8 mouse cellular contexts compared by ENCODE assay signal in the genomic region with DNA sequence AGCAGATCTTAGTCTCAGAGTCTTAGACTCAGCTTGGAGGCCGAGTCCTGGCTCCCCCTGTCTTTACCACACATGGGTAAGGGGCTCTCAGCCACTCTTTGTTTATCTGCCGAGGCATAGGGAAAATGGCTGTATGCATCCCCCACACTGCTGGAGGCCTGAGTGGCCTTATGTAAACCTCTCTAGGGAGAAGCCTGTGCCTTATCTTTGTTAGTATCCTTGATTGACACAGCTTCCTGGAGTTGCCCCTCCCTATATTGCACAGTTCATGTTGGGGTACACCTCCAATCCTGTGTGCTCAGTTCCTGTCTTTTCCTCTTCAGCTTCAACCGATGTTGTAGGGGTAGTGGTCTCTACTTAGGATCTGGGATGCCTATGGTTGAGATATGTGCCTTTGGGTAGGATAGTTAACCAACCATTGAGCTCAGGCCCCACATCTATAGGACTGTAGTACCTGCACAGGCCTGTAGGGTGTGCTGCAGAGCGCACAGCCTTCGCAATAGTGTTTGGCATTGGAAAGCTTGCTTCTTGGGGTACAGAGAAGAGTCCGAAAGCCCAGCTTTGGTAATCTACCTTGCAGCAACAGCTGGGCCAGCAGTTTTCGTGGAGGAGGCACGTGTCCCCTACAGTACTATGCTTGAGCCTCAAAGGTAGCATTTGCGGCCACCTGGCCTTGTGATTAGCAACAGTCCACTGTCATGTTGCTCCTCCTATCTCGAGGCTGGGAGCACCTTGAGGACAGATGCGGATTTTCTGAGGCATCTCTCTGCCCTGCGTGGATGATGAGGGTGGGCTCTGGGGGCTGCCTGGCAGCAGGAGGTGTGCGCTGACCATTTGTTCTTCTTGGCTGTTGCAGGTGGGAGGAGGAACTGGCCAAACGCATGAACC. TPM values are rescaled to one million over a fixed set of nuclear protein-coding genes. Genes with fewer than 3 reads are reported as not detected.
A peak's percentile ranks its signal among the peaks of the same experiment; 100 is the strongest.
DNase-seq lines count a peak whose midpoint lies in the region; ATAC-seq and TF ChIP-seq lines count a peak whose summit lies in the region.

A gene (plus strand): TSS at position 830 of the 888 bp plus-strand sequence.

- no peaks in the 10 kb centered on the region for H3K9me3 ChIP-seq in hindbrain, embryonic 11.5 days (ENCODE audit: control insufficient read depth, low read length)
- H3K9me3 ChIP-seq in hindbrain, embryonic 16.5 days (ENCODE audit: control insufficient read depth, low read length): no peaks in the 10 kb centered on the region
- no peaks in the 10 kb centered on the region for H3K9me3 ChIP-seq in ES-Bruce4 (replicated peaks; ENCODE audit: control insufficient read depth, insufficient read depth, low read length, poor library complexity, severe bottlenecking)
- H3K9me3 ChIP-seq in heart, embryonic 12.5 days (replicated peaks): no peaks in the 10 kb centered on the region

- H3K4me1 ChIP-seq in hindbrain, embryonic 11.5 days (replicated peaks; ENCODE audit: control insufficient read depth, insufficient read depth, low read length): peaks cover 16% of the 10 kb centered on the region
- H3K4me1 ChIP-seq in hindbrain, embryonic 16.5 days (ENCODE audit: control insufficient read depth, insufficient read depth, low read depth, low read length): peaks cover 27% of the 10 kb centered on the region
- peaks cover 8% of the 10 kb centered on the region for H3K4me1 ChIP-seq in ES-Bruce4 (ENCODE audit: control insufficient read depth, insufficient read depth, low read length)
- peaks cover 44% of the 10 kb centered on the region for H3K4me1 ChIP-seq in cerebellum, adult 2 months (ENCODE audit: control insufficient read depth, insufficient read depth, low read length)
- peaks cover 57% of the 10 kb centered on the region for H3K4me1 ChIP-seq in heart, embryonic 12.5 days (replicated peaks)

- intact Hi-C loops in left cerebral cortex, postnatal 25 days (cut with DNase I): no loop called here

- H3K4me2 ChIP-seq in hindbrain, embryonic 11.5 days (replicated peaks; ENCODE audit: low read depth, low read length): no peak within 1 kb of the TSS
- no peak within 1 kb of the TSS for H3K4me2 ChIP-seq in hindbrain, embryonic 16.5 days (ENCODE audit: low read length)
- peak within 1 kb of the TSS; percentile 41 for H3K4me2 ChIP-seq in heart, embryonic 12.5 days

- no peak for TF ChIP-seq POLR2A in ES-Bruce4 (IDR thresholded peaks at IDR 0.05; ENCODE audit: insufficient read depth, low read length)
- TF ChIP-seq POLR2A in cerebellum, adult 2 months (IDR thresholded peaks at IDR 0.05; ENCODE audit: borderline replicate concordance, insufficient read depth, low read length): no peak

- no peak within 1 kb of the TSS for H3K9ac ChIP-seq in hindbrain, embryonic 11.5 days (ENCODE audit: low read depth, low read length)
- H3K9ac ChIP-seq in hindbrain, embryonic 16.5 days (ENCODE audit: low read depth, low read length): no peak within 1 kb of the TSS
- no peak within 1 kb of the TSS for H3K9ac ChIP-seq in ES-Bruce4 (ENCODE audit: low read depth, poor library complexity, severe bottlenecking)
- H3K9ac ChIP-seq in heart, embryonic 12.5 days: peak within 1 kb of the TSS; percentile 44; the same call in 1 of the 2 replicates

- DNase-seq in hindbrain, embryonic 11.5 days (ENCODE audit: low spot score): peak; percentile 80
- peak in 1 of 2 experiments; percentile 70 for DNase-seq in cerebellum, adult 2 months
- DNase-seq in left cerebral cortex, postnatal 25 days (ENCODE audit: low spot score in 2 of 2): peak; percentile 53 to 57
- peak; percentile 78 for DNase-seq in thymus, postnatal 14 days

- no peaks in the 10 kb centered on the region for H3K36me3 ChIP-seq in hindbrain, embryonic 11.5 days (ENCODE audit: control insufficient read depth, insufficient read depth, low read length)
- peaks cover 4% of the 10 kb centered on the region for H3K36me3 ChIP-seq in hindbrain, embryonic 16.5 days (ENCODE audit: control insufficient read depth, insufficient read depth, low read length)
- no peaks in the 10 kb centered on the region for H3K36me3 ChIP-seq in ES-Bruce4 (ENCODE audit: control insufficient read depth, insufficient read depth, low read length, poor library complexity, severe bottlenecking)
- H3K36me3 ChIP-seq in heart, embryonic 12.5 days: peaks cover 30% of the 10 kb centered on the region

- no peak for TF ChIP-seq EP300 in ES-Bruce4 (IDR thresholded peaks at IDR 0.05; ENCODE audit: insufficient read depth, low read depth, low read length)

- H3K27me3 ChIP-seq in hindbrain, embryonic 11.5 days (ENCODE audit: control insufficient read depth, insufficient read depth, low read length): no peaks in the 10 kb centered on the region
- no peaks in the 10 kb centered on the region for H3K27me3 ChIP-seq in hindbrain, embryonic 16.5 days (replicated peaks; ENCODE audit: control insufficient read depth, insufficient read depth, low read length)
- no peaks in the 10 kb centered on the region for H3K27me3 ChIP-seq in ES-Bruce4 (ENCODE audit: control insufficient read depth, insufficient read depth, low read length, poor library complexity, severe bottlenecking)
- H3K27me3 ChIP-seq in cerebellum, adult 2 months (ENCODE audit: control insufficient read depth, insufficient read depth, low read length): no peaks in the 10 kb centered on the region
- H3K27me3 ChIP-seq in heart, embryonic 12.5 days (replicated peaks): no peaks in the 10 kb centered on the region

- WGBS in hindbrain, embryonic 11.5 days: 53% methylated on average over 14 of the region's 14 CpGs
- 53% methylated on average over 14 of the region's 14 CpGs for WGBS in hindbrain, embryonic 16.5 days
- WGBS in cerebellum, adult 2 months: 53% methylated on average over 14 of the region's 14 CpGs
- 39% methylated on average over 14 of the region's 14 CpGs for WGBS in heart, embryonic 12.5 days

- no peak within 1 kb of the TSS for H3K27ac ChIP-seq in hindbrain, embryonic 11.5 days (ENCODE audit: low read depth, low read length)
- H3K27ac ChIP-seq in hindbrain, embryonic 16.5 days (ENCODE audit: low read depth, low read length): no peak within 1 kb of the TSS
- H3K27ac ChIP-seq in ES-Bruce4 (ENCODE audit: insufficient read depth, low read length): peak within 1 kb of the TSS; percentile 8; the same call in 1 of the 2 replicates
- no peak within 1 kb of the TSS for H3K27ac ChIP-seq in cerebellum, adult 2 months (ENCODE audit: insufficient read depth, low read length)
- H3K27ac ChIP-seq in heart, embryonic 12.5 days (ENCODE audit: poor library complexity, severe bottlenecking): peak within 1 kb of the TSS; percentile 86

- no peak for ATAC-seq in hindbrain, embryonic 11.5 days (ENCODE audit: low FRiP score)
- no peak for ATAC-seq in hindbrain, embryonic 16.5 days
- no peak for ATAC-seq in heart, embryonic 12.5 days (ENCODE audit: insufficient number of reproducible peaks, low FRiP score)
- peak; percentile 83 for ATAC-seq in megakaryocyte progenitor cell, adult 5-6 weeks (replicated peaks; ENCODE audit: poor library complexity)

- H3K4me3 ChIP-seq in hindbrain, embryonic 11.5 days (ENCODE audit: low read depth, low read length): no peak within 1 kb of the TSS
- H3K4me3 ChIP-seq in hindbrain, embryonic 16.5 days (ENCODE audit: low read length): no peak within 1 kb of the TSS
- no peak within 1 kb of the TSS for H3K4me3 ChIP-seq in ES-Bruce4 (ENCODE audit: low read depth, low read length)
- no peak within 1 kb of the TSS for H3K4me3 ChIP-seq in cerebellum, adult 2 months (replicated peaks; ENCODE audit: insufficient read depth, low read depth, low read length)
- no peak within 1 kb of the TSS for H3K4me3 ChIP-seq in heart, embryonic 12.5 days

- peak; percentile 86 for TF ChIP-seq CTCF in ES-Bruce4 (IDR thresholded peaks at IDR 0.05; ENCODE audit: low read depth, low read length)
- TF ChIP-seq CTCF in cerebellum, adult 2 months (IDR thresholded peaks at IDR 0.05; ENCODE audit: borderline replicate concordance, insufficient read depth, low read depth, low read length): peak; percentile 86

RNA-seq across cellular contexts. Expression of the gene that starts here (rescaled TPM):
- not detected in 2 replicates for polyA plus RNA-seq in hindbrain, embryonic 11.5 days (2014; fragmentation: Nextera tagmentation; extraction: Ambion mirVana)
- polyA plus RNA-seq in hindbrain, embryonic 16.5 days (2015; fragmentation: Nextera tagmentation; extraction: Ambion mirVana): not detected in 2 replicates
- 0.21 TPM in 1 of 2 replicates, not detected in the other for polyA plus RNA-seq in ES-Bruce4 (2011; ENCODE audit: insufficient read depth, insufficient read length, low read depth, missing spikeins)
- 0.03 and 0.05 TPM in 2 replicates for polyA plus RNA-seq in cerebellum, adult 2 months (2012; rRNA removed)
- polyA plus RNA-seq in heart, embryonic 12.5 days (2016; fragmentation: Nextera tagmentation; extraction: Ambion mirVana): not detected in 2 replicates
- not detected for total RNA-seq in left cerebral cortex, postnatal 25 days (2021)
- not detected in 2 replicates for total RNA-seq in megakaryocyte progenitor cell, adult 5-6 weeks (2015)
- not detected in 2 replicates for total RNA-seq in megakaryocyte progenitor cell, adult 5-6 weeks (2017)

Comparison
In these comparisons a context has a peak if more than half of its experiments do, and no peak if none do; other contexts are left out.
1. Peak in DNase-seq in hindbrain, embryonic 11.5 days; RNA of the gene not detected or under 1 TPM.
2. Peak in DNase-seq in left cerebral cortex, postnatal 25 days; RNA of the gene not detected or under 1 TPM.
3. Peak in ATAC-seq in megakaryocyte progenitor cell, adult 5-6 weeks; RNA of the gene not detected or under 1 TPM.
4. H3K27ac ChIP-seq: peak in ES-Bruce4 (single experiment) and heart, embryonic 12.5 days (single experiment); none in hindbrain, embryonic 11.5 days (single experiment), hindbrain, embryonic 16.5 days (single experiment) and cerebellum, adult 2 months (single experiment).